Mouse (Mus musculus) left cerebral cortex, postnatal 36 days (tissue): ENCODE data around the gene Minpp1. TPM values are rescaled to one million over a fixed set of nuclear protein-coding genes. Genes with fewer than 3 reads are reported as not detected.
"Not testable (repeated sequence)": the region's sequence is repeated elsewhere in the genome, so short reads cannot be mapped to it uniquely, and the experiment has no call there.

Experiments used
- DNase-seq, 2 experiments: peaks; one replicate each; pipeline ENCODE4 v3.0.0; 2021 to 2022; ENCODE audit warnings: low spot score in 2 of 2, mixed read lengths in 1 of 2
- intact Hi-C: fragments of 180-260 bp; cut with DNase I; formaldehyde crosslinking; loops from one replicate; pipeline ENCODE4 v1.15.1; 2025
- total RNA-seq, 2 experiments: library from RNA; stranded (reverse); gene quantifications; 2 replicates each; pipeline ENCODE4 v1.2.3; 2021

Minpp1 gene
- total RNA-seq, result 10 to 100 TPM; 68.4 to 73.9 TPM

DNA sequence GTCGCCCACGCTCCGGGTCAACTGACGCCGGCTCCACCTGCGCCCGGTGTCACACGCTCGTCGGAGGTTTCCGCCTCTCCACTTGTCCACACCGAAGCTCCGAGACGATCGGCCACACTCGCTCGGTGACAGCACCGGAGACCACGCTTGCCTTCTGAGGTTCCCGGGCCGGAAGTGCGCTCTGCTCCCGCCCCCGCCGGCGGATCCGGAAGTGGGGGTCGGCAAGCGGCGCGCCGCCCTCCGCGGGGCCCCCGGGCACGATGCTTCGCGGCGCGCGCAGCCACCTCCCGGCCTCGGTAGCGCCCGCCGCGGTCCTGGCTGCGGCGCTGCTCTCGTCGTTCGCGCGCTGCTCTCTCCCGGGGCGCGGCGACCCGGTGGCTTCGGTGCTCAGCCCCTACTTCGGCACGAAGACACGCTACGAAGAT, at the start of gene Minpp1:
TSS of gene Minpp1 (plus strand) at position 89 of the 425 bp plus-strand sequence.
- peak; percentile 86 to 91 for DNase-seq
- intact Hi-C loops, result no loop called here

DNA sequence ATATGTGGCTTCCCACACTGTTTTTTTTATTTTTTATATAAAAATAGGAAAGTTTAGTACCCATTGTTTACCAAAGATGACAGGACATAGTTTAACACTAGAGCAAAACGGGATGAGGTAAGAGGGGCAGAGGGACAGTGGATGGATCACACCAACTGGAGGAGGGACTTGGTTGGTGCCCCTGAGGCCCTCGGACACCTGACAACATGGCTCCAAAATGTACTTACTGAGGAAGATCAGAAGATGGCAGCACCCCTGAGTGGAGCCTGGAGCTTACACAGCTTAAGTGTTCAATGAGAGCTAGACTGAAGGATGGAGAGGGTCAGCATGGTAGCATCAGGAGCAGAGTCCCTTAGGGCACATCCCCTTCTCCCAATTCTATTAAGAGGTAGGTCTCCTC, 46.2 kb upstream of the Minpp1 start:
- no peak for DNase-seq
- intact Hi-C loops, result no loop called here

- no peak for DNase-seq
- intact Hi-C loops, result no loop called here
These were observed 44.0 kb upstream of the Minpp1 start for GRCm38 (mm10) chr19:32441568-32441967.

- intact Hi-C loops, result no loop called here
- DNase-seq, result no peak
These were observed 36.6 kb upstream of the Minpp1 start for GRCm38 (mm10) chr19:32448931-32449330.

DNA sequence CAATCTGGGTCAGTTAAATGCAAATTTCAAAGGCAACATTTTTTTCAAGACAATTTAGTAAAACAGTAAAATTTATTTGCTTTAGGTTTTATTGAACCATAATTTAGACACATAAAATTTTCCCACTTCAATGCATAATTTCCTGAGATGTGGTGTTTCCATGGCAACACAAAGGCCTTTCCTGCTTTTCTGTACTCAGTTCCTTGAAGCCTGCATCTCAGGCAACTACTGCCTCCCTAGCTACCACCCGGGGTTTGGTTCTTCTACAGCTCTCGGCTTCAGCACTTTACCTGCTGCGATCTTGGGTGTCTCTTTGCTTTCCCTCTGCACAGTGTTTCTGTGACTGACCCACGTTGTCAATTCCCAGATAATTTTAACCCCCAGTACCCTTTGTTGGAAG, 33.3 kb upstream of the Minpp1 start:
- intact Hi-C loops, result no loop called here
- peak in 1 of 2 experiments; percentile 24 for DNase-seq

DNA sequence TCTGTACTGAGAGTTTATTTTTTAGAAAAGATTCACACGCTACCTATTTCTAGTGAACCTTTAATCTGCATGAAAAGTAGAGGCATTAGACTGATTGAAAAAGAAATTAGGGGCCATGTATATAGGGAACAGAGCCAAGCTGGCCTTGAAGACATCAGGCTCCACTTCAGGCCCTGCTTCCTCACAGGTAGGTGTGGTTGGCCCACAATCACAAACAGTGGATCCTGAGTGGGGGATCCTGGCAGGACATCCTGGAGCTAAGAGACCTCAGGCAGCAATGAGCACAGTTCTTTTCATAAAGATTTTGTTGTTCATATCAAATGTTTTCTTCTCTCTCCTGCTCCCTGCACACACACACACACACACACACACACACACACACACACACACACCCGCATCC, 28.8 kb upstream of the Minpp1 start:
- intact Hi-C loops, result no loop called here
- DNase-seq, result no peak

GRCm38 (mm10) chr19:32457631-32458030, 27.9 kb upstream of the Minpp1 start:
- intact Hi-C loops, DNase-seq: not testable (repeated sequence)

DNA sequence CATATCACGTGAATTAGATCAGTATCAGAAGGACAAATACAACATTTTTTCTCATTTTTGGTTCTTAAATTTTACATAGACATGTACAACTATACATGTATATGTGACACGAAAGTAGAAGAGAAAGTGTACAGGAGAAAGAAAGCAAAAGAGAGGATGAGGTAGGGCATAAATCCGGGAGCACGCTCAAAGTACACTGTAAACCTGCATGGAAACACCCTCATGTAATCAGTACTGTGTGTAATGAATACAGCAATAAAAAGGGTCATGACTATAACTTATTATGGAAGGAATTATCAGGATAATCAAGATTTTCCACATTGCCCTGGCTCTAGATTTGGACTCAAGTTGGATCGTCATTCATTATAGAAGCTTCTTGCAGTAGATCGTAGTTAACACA, 22.5 kb upstream of the Minpp1 start:
- intact Hi-C loops, result no loop called here
- DNase-seq, result no peak

DNA sequence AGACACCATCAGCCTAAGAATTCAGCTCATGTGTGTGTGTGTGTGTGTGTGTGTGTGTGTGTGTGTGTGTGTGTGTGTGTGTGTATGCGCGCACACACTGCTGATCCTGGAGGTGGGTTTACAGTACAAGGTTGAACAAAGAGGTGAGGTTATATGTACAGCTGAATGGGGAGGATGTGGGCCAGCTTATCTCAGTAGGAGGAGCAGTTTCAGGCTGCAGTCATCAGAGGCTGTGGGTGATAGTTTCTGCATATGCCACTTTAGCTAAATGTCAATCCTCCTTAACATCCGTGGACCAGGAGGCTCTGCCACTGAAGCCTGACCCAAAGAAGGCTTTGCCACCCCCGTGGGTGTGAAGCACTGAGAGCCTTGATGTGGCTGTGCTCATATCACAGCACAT, 20.3 kb upstream of the Minpp1 start:
- intact Hi-C loops, result no loop called here
- DNase-seq, result no peak

DNA sequence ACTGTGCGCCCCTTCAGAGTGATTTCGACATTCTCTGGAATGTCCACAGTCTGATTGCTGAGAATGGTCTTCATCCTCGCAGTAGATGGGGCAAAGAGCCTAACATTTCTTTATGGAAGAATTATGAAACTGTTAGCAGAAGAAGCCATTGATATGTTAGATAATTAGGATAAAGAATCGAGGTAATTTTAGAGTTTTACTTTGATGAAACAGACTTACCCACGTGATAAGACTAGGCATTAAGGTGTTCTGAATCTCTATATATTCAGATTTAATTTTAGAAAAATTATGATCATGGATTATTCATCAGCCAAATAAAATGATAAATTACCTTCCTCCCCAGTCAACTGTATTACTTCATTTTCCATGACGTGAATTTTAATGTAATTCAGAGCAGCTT, 19.1 kb upstream of the Minpp1 start, which contains the start of gene Rpl9-ps6:
TSS of gene Rpl9-ps6 (minus strand) at position 101 of the 400 bp plus-strand sequence.
- intact Hi-C loops, result no loop called here
- no peak for DNase-seq

DNA sequence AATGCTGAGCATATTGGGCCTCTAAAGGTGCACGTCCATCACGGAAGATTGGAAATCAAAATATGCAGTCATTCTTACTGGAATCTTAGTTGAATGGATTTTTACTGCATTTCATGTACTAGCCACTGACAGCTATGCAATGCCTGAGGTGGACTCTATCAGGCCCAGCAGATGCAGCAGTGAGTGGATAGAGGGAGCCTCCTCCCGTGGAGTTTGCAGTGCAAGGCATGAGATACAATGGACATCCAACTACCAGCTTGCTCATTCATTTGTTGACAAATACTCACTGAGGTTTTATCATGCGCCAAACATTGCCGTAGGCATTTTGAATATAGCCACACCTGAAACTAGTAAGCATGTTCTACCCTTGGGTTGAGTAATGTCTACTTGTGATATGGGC, 18.2 kb upstream of the Minpp1 start:
- no peak for DNase-seq
- intact Hi-C loops, result no loop called here

DNA sequence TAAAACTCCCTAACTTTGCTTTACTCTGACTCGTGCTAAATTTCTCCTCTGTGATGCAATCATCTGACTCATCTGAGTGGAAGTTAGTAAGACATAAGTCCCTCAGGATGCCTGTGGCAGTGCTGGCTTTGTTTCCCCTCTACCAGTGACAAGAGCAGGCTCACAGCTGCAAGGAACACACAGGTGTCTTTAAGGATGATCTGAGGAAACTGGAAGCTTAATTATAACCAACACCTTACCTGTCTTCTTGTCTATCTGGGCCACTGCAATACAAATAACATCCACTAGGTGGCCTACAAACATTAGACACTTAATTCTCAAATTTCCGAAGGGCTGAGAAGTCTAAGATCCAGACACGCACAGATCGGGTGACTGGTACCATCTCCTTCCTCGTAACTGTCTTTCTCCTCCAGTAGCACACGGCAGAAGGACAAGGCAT, 15.5 kb upstream of the Minpp1 start:
- intact Hi-C loops, result loop anchor here (10.0 kb wide), 1 partner anchor 495 kb away; no protein-coding TSS in a partner anchor

DNA sequence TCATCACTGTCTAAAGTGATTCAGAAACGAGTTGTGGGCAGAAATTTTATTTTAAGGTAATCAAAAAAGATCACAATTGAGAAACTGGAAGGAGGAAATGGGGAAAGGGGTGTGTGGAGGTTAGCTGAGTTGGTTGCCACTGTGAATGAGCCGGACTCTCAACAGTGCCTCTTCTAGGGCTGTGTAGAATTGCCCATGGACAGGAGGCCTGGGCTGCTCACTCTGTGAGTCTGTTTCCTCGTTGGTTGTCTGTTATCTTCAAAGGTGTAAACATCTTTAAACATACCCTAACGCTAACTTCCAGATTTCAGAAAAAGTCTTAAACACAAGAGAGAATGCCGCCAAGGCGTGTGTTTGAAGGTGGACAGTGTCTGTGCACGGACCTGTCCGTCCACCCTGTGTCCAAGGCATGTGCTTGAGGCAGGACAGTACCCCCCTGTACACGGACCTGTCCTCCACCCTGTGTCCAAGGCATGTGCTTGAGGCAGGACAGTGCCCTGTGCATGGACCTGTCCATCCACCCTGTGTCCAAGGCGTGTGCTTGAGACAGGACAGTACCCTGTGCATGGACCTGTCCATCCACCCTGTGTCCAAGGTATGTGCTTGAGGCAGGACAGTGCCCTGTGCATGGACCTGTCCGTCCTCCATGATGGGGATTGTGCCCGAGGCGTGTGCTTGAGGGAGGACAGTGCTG, 14.9 kb upstream of the Minpp1 start:
- intact Hi-C loops, result loop anchor here (10.0 kb wide), 1 partner anchor 496 kb away; no protein-coding TSS in a partner anchor
- no peak for DNase-seq

More for the DNA sequence above, 15.5 kb upstream of the Minpp1 start:
- no peak for DNase-seq

GRCm38 (mm10) chr19:32476016-32476711, 9.4 kb upstream of the Minpp1 start:
- no peak for DNase-seq
- intact Hi-C loops, result loop anchor here (10.0 kb wide), 1 partner anchor 501 kb away; no protein-coding TSS in a partner anchor

DNA sequence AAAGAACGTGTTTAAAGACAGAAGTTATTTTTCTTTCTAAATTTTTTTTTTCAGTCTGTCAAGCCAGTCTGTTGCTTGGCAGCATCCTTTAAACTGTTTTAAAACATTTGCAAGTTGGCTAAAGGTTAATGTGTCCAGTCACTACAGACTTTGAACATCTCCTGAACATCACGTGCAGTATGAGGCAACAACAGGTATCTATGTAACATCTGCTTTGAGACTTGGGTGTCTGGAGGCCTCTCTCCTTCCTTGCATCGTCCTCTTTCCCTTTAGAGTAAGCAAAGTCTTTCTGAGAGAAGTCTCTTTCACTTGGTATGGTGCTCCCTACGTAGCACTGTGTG, 8.9 kb upstream of the Minpp1 start:
- intact Hi-C loops, result loop anchor here (10.0 kb wide), 1 partner anchor 502 kb away; no protein-coding TSS in a partner anchor
- no peak for DNase-seq

- no peak for DNase-seq
- intact Hi-C loops, result no loop called here
These were observed 5.3 kb upstream of the Minpp1 start for GRCm38 (mm10) chr19:32480255-32480654.

GRCm38 (mm10) chr19:32480791-32481442, 4.7 kb upstream of the Minpp1 start:
- no peak for DNase-seq
- intact Hi-C loops, result no loop called here

DNA sequence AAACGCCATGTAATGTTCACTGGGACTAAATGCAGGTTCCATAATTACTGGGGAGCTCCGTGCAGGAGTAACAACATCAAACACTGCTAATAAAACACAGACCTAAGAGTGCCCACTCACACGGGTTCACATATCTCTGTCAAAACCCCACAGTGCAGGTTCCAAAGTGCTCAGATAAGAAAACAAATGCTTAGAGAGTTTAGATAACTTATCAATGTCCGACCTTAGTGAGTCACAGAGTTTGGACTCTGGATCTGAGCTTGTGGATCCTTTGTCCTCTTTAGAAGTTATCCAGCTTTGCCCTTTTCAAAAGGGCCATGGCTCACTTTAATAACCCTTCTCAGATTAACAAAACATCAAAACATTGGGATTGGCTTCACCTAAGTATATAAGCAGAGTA, 4.1 kb upstream of the Minpp1 start:
- intact Hi-C loops, result no loop called here
- DNase-seq, result no peak

DNA sequence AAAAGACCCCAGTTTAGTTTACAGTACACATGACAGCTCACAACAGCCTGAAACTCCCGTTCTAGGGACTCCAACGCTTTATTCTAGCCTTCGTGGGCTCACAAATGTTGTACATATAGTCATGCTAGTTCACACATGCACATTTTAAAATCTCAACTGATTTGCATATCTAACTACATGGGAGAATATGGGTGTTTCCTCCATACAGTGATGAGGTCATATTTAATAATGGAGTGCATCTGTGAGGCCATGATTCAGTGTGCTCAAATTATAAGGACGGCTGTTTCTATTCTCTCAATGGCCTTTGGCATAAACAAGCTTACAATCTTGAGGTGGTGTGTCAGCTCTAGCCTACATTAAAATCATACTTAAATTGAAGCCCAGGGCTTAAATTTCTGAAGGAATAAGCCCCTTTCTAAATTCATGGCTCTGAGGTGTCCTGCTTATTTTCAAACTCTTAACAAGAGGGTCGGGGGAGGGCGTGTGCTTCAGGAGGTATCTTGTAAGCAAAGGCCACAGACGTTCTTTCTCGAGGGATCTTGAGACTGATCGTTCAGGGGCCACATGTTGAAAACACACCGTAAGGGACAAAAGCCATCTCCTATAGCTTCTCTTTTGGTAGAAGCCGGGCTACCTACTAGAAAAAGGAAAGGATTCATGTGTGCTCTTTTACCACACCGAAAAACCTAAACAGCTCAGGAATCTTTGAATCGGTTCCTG, 468 bp upstream of the Minpp1 start:
- intact Hi-C loops, result no loop called here
- DNase-seq, result no peak
